Mouse (Mus musculus): Measurements from ENCODE around the gene Grm7.

Gene Grm7

GRCm38 (mm10) chr6:110645411-110646361 is at the start of gene Grm7:
Gene Grm7, plus strand, starts transcription at chr6:110645581.
- DNase-seq (ENCODE audit: low read depth, low spot score): no peak

GRCm38 (mm10) chr6:110645041-110645410 is 355 bp upstream of the Grm7 start:
- no peak for DNase-seq (ENCODE audit: low read depth, low spot score)

- DNase-seq (ENCODE audit: low read depth, low spot score): no peak
Measured at GRCm38 (mm10) chr6:110646901-110647300, 1.5 kb downstream of the Grm7 start.

GRCm38 (mm10) chr6:110649227-110649626 is 3.8 kb downstream of the Grm7 start:
- DNase-seq (ENCODE audit: low read depth, low spot score): no peak

GRCm38 (mm10) chr6:110653361-110654001 is 8.1 kb downstream of the Grm7 start:
- no peak for DNase-seq (ENCODE audit: low read depth, low spot score)

GRCm38 (mm10) chr6:110664436-110664835 is 19.1 kb downstream of the Grm7 start:
- no peak for DNase-seq (ENCODE audit: low read depth, low spot score)

- DNase-seq (ENCODE audit: low read depth, low spot score): no peak
Measured at GRCm38 (mm10) chr6:110668447-110668846, 23.1 kb downstream of the Grm7 start.

GRCm38 (mm10) chr6:110690954-110691353 is 45.6 kb downstream of the Grm7 start:
- no peak for DNase-seq (ENCODE audit: low read depth, low spot score)

- no peak for DNase-seq (ENCODE audit: low read depth, low spot score)
Measured at GRCm38 (mm10) chr6:110709763-110710162, 64.4 kb downstream of the Grm7 start.

- DNase-seq (ENCODE audit: low read depth, low spot score): no peak
Measured at GRCm38 (mm10) chr6:110714943-110715342, 69.6 kb downstream of the Grm7 start.

GRCm38 (mm10) chr6:110723371-110723770 is 78.0 kb downstream of the Grm7 start:
- no peak for DNase-seq (ENCODE audit: low read depth, low spot score)

GRCm38 (mm10) chr6:110733914-110734313 is 88.5 kb downstream of the Grm7 start:
- no peak for DNase-seq (ENCODE audit: low read depth, low spot score)

GRCm38 (mm10) chr6:110743981-110744670 is 98.7 kb downstream of the Grm7 start:
- DNase-seq (ENCODE audit: low read depth, low spot score): no peak

GRCm38 (mm10) chr6:110755921-110756320 is 110.5 kb downstream of the Grm7 start:
- DNase-seq (ENCODE audit: low read depth, low spot score): no peak

GRCm38 (mm10) chr6:110769588-110769987 is 124.2 kb downstream of the Grm7 start:
- no peak for DNase-seq (ENCODE audit: low read depth, low spot score)

- no peak for DNase-seq (ENCODE audit: low read depth, low spot score)
Measured at GRCm38 (mm10) chr6:110772652-110773051, 127.3 kb downstream of the Grm7 start.

GRCm38 (mm10) chr6:110776046-110776445 is 130.7 kb downstream of the Grm7 start:
- no peak for DNase-seq (ENCODE audit: low read depth, low spot score)

- DNase-seq (ENCODE audit: low read depth, low spot score): no peak
Measured at GRCm38 (mm10) chr6:110785497-110785928, 140.1 kb downstream of the Grm7 start.

- no peak for DNase-seq (ENCODE audit: low read depth, low spot score)
Measured at GRCm38 (mm10) chr6:110792696-110793095, 147.3 kb downstream of the Grm7 start.

GRCm38 (mm10) chr6:110807481-110807880 is 162.1 kb downstream of the Grm7 start:
- DNase-seq (ENCODE audit: low read depth, low spot score): no peak

- DNase-seq (ENCODE audit: low read depth, low spot score): no peak
Measured at GRCm38 (mm10) chr6:110812214-110812613, 166.8 kb downstream of the Grm7 start.

- DNase-seq (ENCODE audit: low read depth, low spot score): no peak
Measured at GRCm38 (mm10) chr6:110818236-110818635, 172.9 kb downstream of the Grm7 start.
